Mouse (Mus musculus): ENCODE measurements around the gene Prickle1. TPM values are rescaled to one million over a fixed set of nuclear protein-coding genes. Genes with fewer than 3 reads are reported as not detected.

The Prickle1 gene
- polyA plus RNA-seq (2015; fragmentation: Nextera tagmentation; extraction: Ambion mirVana), result 2.3 and 2.5 TPM in 2 replicates

DNA sequence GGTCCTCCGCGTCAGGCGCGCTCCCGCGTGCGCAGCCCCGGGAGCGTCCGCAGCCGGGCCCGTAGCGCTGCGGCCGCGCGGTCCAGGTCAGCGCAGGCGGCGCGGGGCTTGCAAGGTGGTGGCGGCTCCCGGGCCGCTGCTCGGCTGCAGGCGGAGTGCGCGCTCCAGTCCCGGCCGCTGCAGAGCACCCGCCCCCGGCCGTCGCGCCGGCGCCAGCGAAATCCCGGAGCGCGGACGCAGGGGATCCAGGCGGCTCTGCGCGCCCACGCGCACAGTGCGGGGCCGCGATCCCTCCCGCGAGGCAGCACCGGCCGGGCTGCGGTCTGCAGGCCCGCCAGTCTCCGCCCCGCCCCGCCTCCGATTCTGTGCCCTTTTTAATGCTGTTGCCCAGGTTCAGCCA lies at the start of gene Prickle1:
Prickle1 (minus strand) TSS at position 146 of the 400 bp plus-strand sequence.
- ATAC-seq (peak; percentile 89), DNase-seq (peak; percentile 87)
- Histone ChIP-seq H3K9me3 (ENCODE audit: low read length) (no peaks in the 10 kb centered on the region), H3K36me3 (replicated peaks; ENCODE audit: insufficient read depth, low read length) (no peaks in the 10 kb centered on the region), H3K9ac (replicated peaks) (peak within 1 kb of the TSS; percentile 82), H3K27ac (ENCODE audit: low read depth) (peak within 1 kb of the TSS; percentile 78), H3K4me2 (ENCODE audit: low read depth, low read length) (peak within 1 kb of the TSS; percentile 99), H3K4me3 (ENCODE audit: low read depth, low read length) (peak within 1 kb of the TSS; percentile 78), H3K4me1 (ENCODE audit: insufficient read depth) (peaks cover 6% of the 10 kb centered on the region; the same call in 1 of the 2 replicates), H3K27me3 (ENCODE audit: insufficient read depth, low read length) (no peaks in the 10 kb centered on the region)
- TF ChIP-seq EP300 (IDR thresholded peaks at IDR 0.05; ENCODE audit: low read depth) (no peak), CTCF (IDR thresholded peaks at IDR 0.05; ENCODE audit: low read depth) (no peak)
- 0% methylated on average over 57 of the region's 60 CpGs for WGBS (ENCODE audit: insufficient replicate concordance)

DNA sequence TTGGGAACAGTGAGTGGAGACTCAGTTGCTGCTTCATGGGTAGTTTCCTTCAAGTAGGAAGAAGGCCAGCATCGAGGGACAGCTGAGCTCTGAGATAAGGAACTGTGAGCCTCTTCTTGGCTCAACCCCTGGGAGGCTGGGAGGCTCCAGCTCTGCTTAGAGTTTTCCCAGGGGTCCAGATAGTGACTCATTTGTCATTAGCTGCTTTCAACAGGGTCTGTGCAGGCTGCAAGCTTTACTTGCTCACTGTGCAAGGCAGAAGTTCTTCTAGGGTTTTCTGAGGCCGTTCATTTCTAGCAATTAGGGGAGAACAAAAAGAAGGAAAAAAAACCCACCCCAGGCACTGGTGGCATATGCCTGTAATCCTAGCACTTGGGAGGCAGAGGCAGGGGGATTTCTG lies 44.5 kb upstream of the Prickle1 start:
- H3K4me3 ChIP-seq (ENCODE audit: low read depth, low read length), result no peak overlapping the region
- no peaks in the 10 kb centered on the region for H3K9me3 ChIP-seq (ENCODE audit: low read length)
- H3K4me1 ChIP-seq (ENCODE audit: insufficient read depth), result no peaks in the 10 kb centered on the region
- 54% methylated on average over 2 of the region's 2 CpGs for WGBS (ENCODE audit: insufficient replicate concordance)
- no peaks in the 10 kb centered on the region for H3K27me3 ChIP-seq (ENCODE audit: insufficient read depth, low read length)
- ATAC-seq, result no peak
- no peak overlapping the region for H3K9ac ChIP-seq (replicated peaks)
- no peaks in the 10 kb centered on the region for H3K36me3 ChIP-seq (replicated peaks; ENCODE audit: insufficient read depth, low read length)
- H3K27ac ChIP-seq (ENCODE audit: low read depth), result no peak overlapping the region
- TF ChIP-seq CTCF (IDR thresholded peaks at IDR 0.05; ENCODE audit: low read depth) (no peak), EP300 (IDR thresholded peaks at IDR 0.05; ENCODE audit: low read depth) (no peak)
- H3K4me2 ChIP-seq (ENCODE audit: low read depth, low read length), result no peak overlapping the region
- DNase-seq, result peak; percentile 10

DNA sequence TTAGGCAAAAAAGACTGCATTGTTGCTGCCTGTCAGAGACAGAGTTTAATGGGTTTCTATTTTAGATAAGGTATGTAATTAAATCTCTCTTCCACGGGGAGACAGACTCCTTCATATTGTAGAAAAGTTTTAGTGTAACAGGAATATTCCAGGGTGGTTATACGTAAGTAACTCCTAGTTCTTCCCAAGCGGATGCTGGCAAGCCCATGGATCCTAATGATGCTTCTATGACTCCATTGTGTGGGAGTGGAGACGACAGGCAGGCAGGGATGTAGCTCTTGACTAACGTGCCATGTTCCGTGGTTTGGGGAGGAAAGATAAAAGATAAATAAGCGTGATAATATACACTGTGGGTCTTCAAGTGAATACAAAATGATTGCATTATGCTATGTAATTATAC lies 41.3 kb upstream of the Prickle1 start:
- Histone ChIP-seq H3K36me3 (replicated peaks; ENCODE audit: insufficient read depth, low read length) (no peaks in the 10 kb centered on the region), H3K9me3 (ENCODE audit: low read length) (no peaks in the 10 kb centered on the region), H3K27me3 (ENCODE audit: insufficient read depth, low read length) (no peaks in the 10 kb centered on the region), H3K27ac (ENCODE audit: low read depth) (no peak overlapping the region), H3K9ac (replicated peaks) (no peak overlapping the region), H3K4me3 (ENCODE audit: low read depth, low read length) (no peak overlapping the region), H3K4me1 (ENCODE audit: insufficient read depth) (no peaks in the 10 kb centered on the region), H3K4me2 (ENCODE audit: low read depth, low read length) (no peak overlapping the region)
- TF ChIP-seq EP300 (IDR thresholded peaks at IDR 0.05; ENCODE audit: low read depth) (no peak), CTCF (IDR thresholded peaks at IDR 0.05; ENCODE audit: low read depth) (no peak)
- ATAC-seq (no peak), DNase-seq (no peak)
- WGBS (ENCODE audit: insufficient replicate concordance), result 54% methylated on average over 7 of the region's 7 CpGs

DNA sequence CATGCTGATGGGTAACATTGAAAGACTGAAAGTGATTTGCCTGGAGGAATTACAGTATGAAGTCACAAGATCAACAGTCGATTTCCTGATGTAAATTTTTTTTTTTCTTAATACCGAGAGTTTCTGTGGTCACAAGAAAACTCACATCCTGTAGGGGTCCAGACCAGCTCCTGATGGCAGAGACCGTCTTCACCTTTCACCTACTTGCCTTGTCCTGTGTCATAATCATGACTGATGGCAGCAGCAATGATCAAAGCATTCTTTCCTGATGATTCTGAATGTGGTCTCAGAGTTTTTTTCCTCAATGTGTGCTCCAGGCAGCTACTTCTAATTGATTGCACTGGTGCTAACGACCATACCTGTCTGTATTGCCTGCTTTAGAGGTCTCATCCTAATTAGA lies 39.9 kb upstream of the Prickle1 start:
- TF ChIP-seq EP300 (IDR thresholded peaks at IDR 0.05; ENCODE audit: low read depth), result no peak
- no peak for TF ChIP-seq CTCF (IDR thresholded peaks at IDR 0.05; ENCODE audit: low read depth)
- Histone ChIP-seq H3K4me1 (ENCODE audit: insufficient read depth) (no peaks in the 10 kb centered on the region), H3K9ac (replicated peaks) (no peak overlapping the region), H3K9me3 (ENCODE audit: low read length) (no peaks in the 10 kb centered on the region), H3K27me3 (ENCODE audit: insufficient read depth, low read length) (no peaks in the 10 kb centered on the region), H3K36me3 (replicated peaks; ENCODE audit: insufficient read depth, low read length) (no peaks in the 10 kb centered on the region), H3K4me2 (ENCODE audit: low read depth, low read length) (no peak overlapping the region), H3K27ac (ENCODE audit: low read depth) (no peak overlapping the region), H3K4me3 (ENCODE audit: low read depth, low read length) (no peak overlapping the region)
- ATAC-seq, result no peak
- no peak for DNase-seq
- 56% methylated on average over 4 of the region's 4 CpGs for WGBS (ENCODE audit: insufficient replicate concordance)

DNA sequence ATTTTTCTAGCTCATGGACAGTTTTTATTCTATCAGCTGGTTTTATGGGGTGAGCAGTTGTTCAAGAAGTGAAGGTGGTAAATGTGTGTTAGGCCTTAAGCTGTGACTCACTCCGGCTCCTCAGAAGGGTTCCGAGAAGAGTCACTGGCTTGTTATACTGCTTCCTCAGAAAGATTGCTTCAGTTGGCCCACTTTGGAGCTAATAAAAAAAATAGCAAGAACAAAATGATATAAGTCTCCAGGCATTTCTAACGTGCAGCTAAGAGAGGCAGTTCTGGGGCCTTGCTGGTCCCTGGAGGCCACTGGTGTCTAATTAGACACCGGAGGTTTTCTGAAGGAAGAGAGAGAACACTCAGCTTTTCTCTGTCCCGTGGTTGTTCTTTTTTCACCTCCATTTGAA lies 38.8 kb upstream of the Prickle1 start:
- H3K36me3 ChIP-seq (replicated peaks; ENCODE audit: insufficient read depth, low read length), result no peaks in the 10 kb centered on the region
- WGBS (ENCODE audit: insufficient replicate concordance), result 70% methylated on average over 5 of the region's 5 CpGs
- H3K4me1 ChIP-seq (ENCODE audit: insufficient read depth), result no peaks in the 10 kb centered on the region
- H3K4me2 ChIP-seq (ENCODE audit: low read depth, low read length), result no peak overlapping the region
- H3K9me3 ChIP-seq (ENCODE audit: low read length), result no peaks in the 10 kb centered on the region
- no peak overlapping the region for H3K27ac ChIP-seq (ENCODE audit: low read depth)
- H3K4me3 ChIP-seq (ENCODE audit: low read depth, low read length), result no peak overlapping the region
- no peak overlapping the region for H3K9ac ChIP-seq (replicated peaks)
- no peak for TF ChIP-seq CTCF (IDR thresholded peaks at IDR 0.05; ENCODE audit: low read depth)
- TF ChIP-seq EP300 (IDR thresholded peaks at IDR 0.05; ENCODE audit: low read depth), result no peak
- DNase-seq, result peak; percentile 3
- ATAC-seq, result no peak
- no peaks in the 10 kb centered on the region for H3K27me3 ChIP-seq (ENCODE audit: insufficient read depth, low read length)

DNA sequence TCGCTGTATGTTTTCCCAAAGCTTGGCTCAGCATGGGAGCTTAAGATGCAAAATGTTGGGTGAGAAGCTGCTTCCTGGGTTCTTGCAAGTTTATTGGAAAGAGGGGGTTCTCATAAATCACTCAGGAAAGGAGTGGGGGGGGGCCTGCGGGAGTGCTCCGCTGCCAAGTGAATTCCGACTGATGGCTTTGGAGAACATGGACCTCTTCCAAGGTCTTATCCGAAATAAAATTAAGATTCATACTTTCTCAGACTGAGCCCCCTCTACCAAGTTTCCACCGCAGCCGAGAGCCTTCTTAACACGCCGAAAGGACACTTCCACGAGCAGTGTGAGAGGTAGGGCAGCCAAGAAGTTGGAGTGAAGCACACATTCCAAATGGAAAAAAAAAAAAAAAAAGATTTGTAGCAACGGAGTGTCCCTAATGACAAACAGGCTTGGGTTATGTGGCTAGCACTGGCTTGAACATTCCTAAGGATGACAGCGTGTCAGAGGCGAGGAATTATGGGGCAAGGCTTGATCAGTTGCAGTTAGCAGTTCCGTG lies 34.4 kb upstream of the Prickle1 start:
- Histone ChIP-seq H3K36me3 (replicated peaks; ENCODE audit: insufficient read depth, low read length) (no peaks in the 10 kb centered on the region), H3K4me2 (ENCODE audit: low read depth, low read length) (no peak overlapping the region), H3K9me3 (ENCODE audit: low read length) (no peaks in the 10 kb centered on the region), H3K27ac (ENCODE audit: low read depth) (no peak overlapping the region), H3K4me3 (ENCODE audit: low read depth, low read length) (no peak overlapping the region), H3K9ac (replicated peaks) (no peak overlapping the region), H3K4me1 (ENCODE audit: insufficient read depth) (no peaks in the 10 kb centered on the region), H3K27me3 (ENCODE audit: insufficient read depth, low read length) (no peaks in the 10 kb centered on the region)
- WGBS (ENCODE audit: insufficient replicate concordance), result 81% methylated on average over 14 of the region's 14 CpGs
- ATAC-seq, result no peak
- DNase-seq, result no peak
- TF ChIP-seq EP300 (IDR thresholded peaks at IDR 0.05; ENCODE audit: low read depth), result no peak
- no peak for TF ChIP-seq CTCF (IDR thresholded peaks at IDR 0.05; ENCODE audit: low read depth)
